Mouse (Mus musculus) forebrain, embryonic 12.5 days (tissue): ENCODE measurements around the gene Naa38. TPM values are rescaled to one million over a fixed set of nuclear protein-coding genes. Genes with fewer than 3 reads are reported as not detected.

Experiments used
- ATAC-seq: fragments of 200-750 bp; cut with Nextera tagmentation; 2 replicates; pipeline ENCODE4 v1.8.0; 2017; ENCODE audit warnings: moderate TSS enrichment; ENCODE audit not compliant: low FRiP score
- H3K27ac ChIP-seq: fragments of 300-500 bp; sonication (generic); 2 replicates; pipeline ENCODE4 v1.5.1; 2016; ENCODE audit warnings: mild to moderate bottlenecking
- H3K27me3 ChIP-seq: fragments of 300-500 bp; sonication (generic); 2 replicates; pipeline ENCODE4 v1.6.1; 2016; ENCODE audit warnings: mild to moderate bottlenecking
- H3K36me3 ChIP-seq: fragments of 300-500 bp; sonication (generic); replicated peaks from 2 replicates; pipeline ENCODE4 v1.6.1; 2016; ENCODE audit warnings: mild to moderate bottlenecking
- H3K4me1 ChIP-seq: fragments of 300-500 bp; sonication (generic); 2 replicates; pipeline ENCODE4 v1.6.1; 2016
- H3K4me2 ChIP-seq: fragments of 300-500 bp; sonication (generic); 2 replicates; pipeline ENCODE4 v1.6.1; 2016; ENCODE audit warnings: mild to moderate bottlenecking, moderate library complexity
- H3K4me3 ChIP-seq: fragments of 300-500 bp; sonication (generic); replicated peaks from 2 replicates; pipeline ENCODE4 v1.5.1; 2016; ENCODE audit warnings: mild to moderate bottlenecking
- H3K9ac ChIP-seq: fragments of 300-500 bp; sonication (generic); 2 replicates; pipeline ENCODE4 v1.6.1; 2016; ENCODE audit warnings: mild to moderate bottlenecking
- H3K9me3 ChIP-seq: fragments of 300-500 bp; sonication (generic); 2 replicates; pipeline ENCODE4 v1.6.1; 2016
- WGBS: fragments of 180-500 bp; shearing (Covaris S2); methylation state at CpG from one replicate; pipeline ENCODE4 v1.1.7; 2016; 5-methylcytosine and 5-hydroxymethylcytosine counted together
- polyA plus RNA-seq: library from polyadenylated mRNA; unstranded; fragments of >200 nt; fragmentation: Nextera tagmentation; extraction: Ambion mirVana; gene quantifications from 2 replicates; pipeline ENCODE4 v1.2.1, GENCODE M21; 2016

Naa38 gene
- polyA plus RNA-seq, 1 experiment from 2014 or later = 103 TPM

DNA sequence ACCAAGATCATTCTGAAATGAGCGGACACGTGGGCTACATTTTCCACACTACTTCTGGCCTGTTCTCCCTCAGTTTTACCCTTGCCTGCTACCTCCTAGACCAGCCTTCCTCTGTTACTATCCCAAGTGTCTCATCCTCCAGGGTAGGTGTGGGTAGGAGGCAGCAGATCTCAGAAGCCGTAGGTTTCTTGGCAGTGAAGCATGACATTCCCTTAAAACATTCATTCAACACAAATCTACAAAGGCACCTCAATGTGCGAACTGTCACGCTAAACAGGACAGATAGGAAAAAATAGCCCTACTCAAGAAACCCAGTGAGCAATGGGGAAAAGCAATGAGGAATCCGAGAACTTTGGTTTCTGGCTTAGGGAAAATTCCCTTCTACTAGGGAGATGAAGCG is 17.3 kb downstream of the Naa38 start:
- Histone ChIP-seq H3K36me3 (peaks cover 21% of the 10 kb centered on the region), H3K9me3 (no peaks in the 10 kb centered on the region), H3K27ac (peak overlapping the region; percentile 99), H3K4me1 (peaks cover 62% of the 10 kb centered on the region), H3K27me3 (no peaks in the 10 kb centered on the region), H3K4me2 (peak overlapping the region; percentile 95), H3K4me3 (peak overlapping the region; percentile 66), H3K9ac (peak overlapping the region; percentile 98)
- no peak for ATAC-seq
- WGBS = 64% methylated on average over 7 of the region's 7 CpGs

DNA sequence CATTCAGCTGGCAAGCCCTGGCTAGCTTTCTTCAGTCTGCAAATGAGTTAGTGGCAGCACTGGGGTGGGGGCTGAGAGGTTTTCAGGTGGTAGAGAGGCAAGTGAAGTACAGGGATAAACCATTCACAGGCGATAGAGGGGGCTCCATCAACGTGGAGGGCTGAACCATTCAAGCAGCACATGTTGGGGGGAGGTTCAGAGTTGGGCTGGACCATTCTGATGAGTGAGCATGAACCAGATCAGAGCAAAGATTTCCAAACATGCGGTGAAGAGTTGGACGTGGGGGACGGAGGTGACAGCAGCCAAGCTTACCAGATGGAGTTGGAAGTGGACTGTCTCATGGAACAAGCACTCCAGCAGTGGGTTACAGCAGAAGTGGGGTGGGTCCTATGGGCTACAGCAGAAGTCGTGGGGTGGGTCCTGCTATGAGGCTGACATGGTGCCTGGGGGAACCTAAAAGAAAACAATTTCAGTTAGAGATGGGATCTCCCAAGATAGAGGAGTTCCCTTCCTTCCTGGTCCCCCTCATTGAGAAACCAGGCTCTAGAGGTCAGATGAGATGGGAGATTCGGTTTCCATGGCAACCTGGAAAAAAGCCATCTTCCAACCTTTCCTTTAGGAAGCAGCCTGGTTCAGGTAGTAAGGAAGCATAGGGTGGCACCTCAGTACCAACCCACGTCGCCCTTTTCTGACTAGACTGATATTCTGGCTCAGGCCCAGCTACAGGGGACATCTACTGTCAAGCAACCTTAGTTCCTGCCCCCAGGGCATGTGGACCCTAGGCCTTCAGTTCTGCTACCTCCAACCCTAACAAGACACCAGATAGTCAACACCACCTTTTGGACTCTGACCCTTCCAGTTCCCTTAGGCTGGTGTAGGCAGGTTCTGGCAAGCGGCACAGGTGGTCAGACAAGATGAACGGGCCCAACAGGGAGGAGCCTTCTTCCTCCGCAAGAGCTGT is 18.2 kb downstream of the Naa38 start, which contains the start of gene Kdm6b:
Gene Kdm6b (minus strand): TSS at position 455 of the 961 bp plus-strand sequence.
- Histone ChIP-seq H3K27me3 (no peaks in the 10 kb centered on the region), H3K9me3 (no peaks in the 10 kb centered on the region), H3K9ac (peak within 1 kb of the TSS; percentile 98), H3K27ac (peak within 1 kb of the TSS; percentile 99), H3K4me2 (peak within 1 kb of the TSS; percentile 95), H3K4me3 (peak within 1 kb of the TSS; percentile 66), H3K4me1 (peaks cover 62% of the 10 kb centered on the region), H3K36me3 (peaks cover 14% of the 10 kb centered on the region)
- WGBS = 36% methylated on average over 12 of the region's 12 CpGs
- ATAC-seq = no peak

- H3K36me3 ChIP-seq = peaks cover 14% of the 10 kb centered on the region
- WGBS = 9% methylated on average over 4 of the region's 4 CpGs
- H3K27ac ChIP-seq = peak overlapping the region; percentile 99
- peak overlapping the region; percentile 66 for H3K4me3 ChIP-seq
- ATAC-seq = no peak
- peaks cover 68% of the 10 kb centered on the region for H3K4me1 ChIP-seq
- H3K4me2 ChIP-seq = peak overlapping the region; percentile 95
- H3K9me3 ChIP-seq = no peaks in the 10 kb centered on the region
- H3K9ac ChIP-seq = peak overlapping the region; percentile 98
- no peaks in the 10 kb centered on the region for H3K27me3 ChIP-seq
Measured at GRCm38 (mm10) chr11:69414421-69415326, 19.4 kb downstream of the Naa38 start.

GRCm38 (mm10) chr11:69415327-69415667 is 20.0 kb downstream of the Naa38 start:
- Histone ChIP-seq H3K4me3 (peak overlapping the region; percentile 66), H3K4me1 (peaks cover 74% of the 10 kb centered on the region), H3K9ac (peak overlapping the region; percentile 98), H3K9me3 (no peaks in the 10 kb centered on the region), H3K27me3 (no peaks in the 10 kb centered on the region; the same call in 1 of the 2 replicates), H3K4me2 (peak overlapping the region; percentile 95), H3K27ac (peak overlapping the region; percentile 99), H3K36me3 (peaks cover 14% of the 10 kb centered on the region)
- WGBS = 3% methylated on average over 3 of the region's 3 CpGs
- ATAC-seq = no peak

DNA sequence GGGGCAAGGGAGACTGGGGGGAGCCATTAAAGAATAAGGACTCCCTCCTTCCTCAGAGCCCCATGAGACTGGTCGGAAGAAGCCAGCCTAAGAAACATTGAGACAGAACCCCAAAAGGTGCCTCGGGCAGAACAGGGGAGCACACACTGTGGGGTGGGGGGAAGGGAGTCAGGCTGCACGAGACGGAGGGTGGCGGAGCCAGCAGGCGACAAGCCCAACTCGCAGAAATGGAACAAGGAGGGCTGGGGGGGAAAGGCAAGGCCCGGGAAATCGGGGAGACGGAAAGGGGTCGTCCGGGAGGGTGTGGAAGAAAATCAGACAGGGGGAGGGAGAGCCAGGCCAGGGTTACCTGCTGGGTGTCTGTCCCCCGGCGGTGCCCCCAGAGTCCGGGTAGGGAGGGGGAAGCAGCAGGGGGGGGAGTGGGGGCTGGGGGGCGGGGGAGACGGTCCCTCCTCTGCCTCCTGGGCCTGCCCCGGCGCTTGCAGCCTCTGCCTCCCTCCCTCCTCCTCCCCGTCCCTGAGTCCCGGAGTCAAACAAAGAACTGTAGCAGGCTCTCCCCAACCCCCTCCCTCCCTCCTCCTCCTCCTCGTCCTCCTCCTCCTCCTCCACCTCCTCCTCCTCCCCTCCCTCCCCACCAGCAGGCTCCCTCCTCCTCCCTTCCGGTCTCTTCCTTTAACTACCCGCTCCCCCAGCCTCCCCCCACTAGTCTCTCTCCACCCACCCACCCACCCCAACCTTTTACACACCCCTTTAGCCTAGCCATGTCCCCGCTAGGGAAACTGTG is 20.6 kb downstream of the Naa38 start:
- H3K27me3 ChIP-seq = peaks cover 5% of the 10 kb centered on the region
- H3K9ac ChIP-seq = peak overlapping the region; percentile 98
- H3K9me3 ChIP-seq = no peaks in the 10 kb centered on the region
- peaks cover 14% of the 10 kb centered on the region for H3K36me3 ChIP-seq
- peak overlapping the region; percentile 95 for H3K4me2 ChIP-seq
- H3K27ac ChIP-seq = peak overlapping the region; percentile 99
- WGBS = 3% methylated on average over 10 of the region's 25 CpGs
- H3K4me1 ChIP-seq = peaks cover 77% of the 10 kb centered on the region
- H3K4me3 ChIP-seq = peak overlapping the region; percentile 66
- ATAC-seq = peak; percentile 15; the same call in 1 of the 2 replicates

GRCm38 (mm10) chr11:69416509-69416908 is 21.2 kb downstream of the Naa38 start:
- WGBS = under 1% methylated on average over 4 of the region's 4 CpGs
- no peak for ATAC-seq

DNA sequence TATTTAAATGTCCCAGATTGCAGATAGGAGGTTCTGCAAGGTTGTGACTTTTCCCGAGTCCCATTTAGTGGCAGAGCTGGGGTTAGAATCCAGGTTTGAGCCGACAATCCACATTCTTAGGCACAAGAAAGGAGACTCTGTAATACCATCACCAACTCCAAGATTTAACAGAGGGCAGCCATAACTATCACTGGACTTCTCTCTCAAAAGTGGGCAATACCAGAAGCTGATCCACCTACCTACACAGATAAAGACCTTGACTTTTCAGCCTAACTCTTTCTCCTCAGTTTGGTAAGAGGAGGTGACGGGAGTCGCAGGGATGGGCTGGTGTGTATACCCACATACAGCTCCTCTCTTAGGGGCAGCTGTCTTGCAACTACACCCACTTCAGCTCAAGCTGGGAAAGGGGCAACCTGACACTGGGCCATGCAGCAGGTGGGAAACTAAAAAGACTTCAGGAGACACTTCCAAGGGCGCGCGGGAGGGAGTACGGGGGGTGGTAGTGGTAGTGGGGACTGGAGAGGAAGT is 21.7 kb downstream of the Naa38 start:
- no peaks in the 10 kb centered on the region for H3K9me3 ChIP-seq
- peak overlapping the region; percentile 66 for H3K4me3 ChIP-seq
- H3K4me1 ChIP-seq = peaks cover 81% of the 10 kb centered on the region
- peaks cover 12% of the 10 kb centered on the region for H3K36me3 ChIP-seq
- H3K9ac ChIP-seq = peak overlapping the region; percentile 56
- peak overlapping the region; percentile 95 for H3K4me2 ChIP-seq
- 2% methylated on average over 8 of the region's 8 CpGs for WGBS
- ATAC-seq = no peak
- peaks cover 17% of the 10 kb centered on the region for H3K27me3 ChIP-seq
- peak overlapping the region; percentile 99 for H3K27ac ChIP-seq

More at GRCm38 (mm10) chr11:69416509-69416908, 21.2 kb downstream of the Naa38 start:
- peak overlapping the region; percentile 95 for H3K4me2 ChIP-seq
- H3K36me3 ChIP-seq = peaks cover 14% of the 10 kb centered on the region
- H3K9me3 ChIP-seq = no peaks in the 10 kb centered on the region
- peak overlapping the region; percentile 99 for H3K27ac ChIP-seq
- H3K4me1 ChIP-seq = peaks cover 82% of the 10 kb centered on the region
- H3K4me3 ChIP-seq = peak overlapping the region; percentile 66
- H3K9ac ChIP-seq = peak overlapping the region; percentile 98; the same call in 1 of the 2 replicates
- peaks cover 12% of the 10 kb centered on the region for H3K27me3 ChIP-seq

- Histone ChIP-seq H3K4me3 (peak overlapping the region; percentile 66), H3K36me3 (peaks cover 7% of the 10 kb centered on the region), H3K9ac (peak overlapping the region; percentile 66), H3K27me3 (peaks cover 24% of the 10 kb centered on the region), H3K4me2 (peak overlapping the region; percentile 95), H3K27ac (peak overlapping the region; percentile 99), H3K4me1 (peaks cover 74% of the 10 kb centered on the region), H3K9me3 (no peaks in the 10 kb centered on the region)
- peak; percentile 39 for ATAC-seq
- WGBS = under 1% methylated on average over 39 of the region's 39 CpGs
Measured at GRCm38 (mm10) chr11:69417449-69418384, 22.4 kb downstream of the Naa38 start.

DNA sequence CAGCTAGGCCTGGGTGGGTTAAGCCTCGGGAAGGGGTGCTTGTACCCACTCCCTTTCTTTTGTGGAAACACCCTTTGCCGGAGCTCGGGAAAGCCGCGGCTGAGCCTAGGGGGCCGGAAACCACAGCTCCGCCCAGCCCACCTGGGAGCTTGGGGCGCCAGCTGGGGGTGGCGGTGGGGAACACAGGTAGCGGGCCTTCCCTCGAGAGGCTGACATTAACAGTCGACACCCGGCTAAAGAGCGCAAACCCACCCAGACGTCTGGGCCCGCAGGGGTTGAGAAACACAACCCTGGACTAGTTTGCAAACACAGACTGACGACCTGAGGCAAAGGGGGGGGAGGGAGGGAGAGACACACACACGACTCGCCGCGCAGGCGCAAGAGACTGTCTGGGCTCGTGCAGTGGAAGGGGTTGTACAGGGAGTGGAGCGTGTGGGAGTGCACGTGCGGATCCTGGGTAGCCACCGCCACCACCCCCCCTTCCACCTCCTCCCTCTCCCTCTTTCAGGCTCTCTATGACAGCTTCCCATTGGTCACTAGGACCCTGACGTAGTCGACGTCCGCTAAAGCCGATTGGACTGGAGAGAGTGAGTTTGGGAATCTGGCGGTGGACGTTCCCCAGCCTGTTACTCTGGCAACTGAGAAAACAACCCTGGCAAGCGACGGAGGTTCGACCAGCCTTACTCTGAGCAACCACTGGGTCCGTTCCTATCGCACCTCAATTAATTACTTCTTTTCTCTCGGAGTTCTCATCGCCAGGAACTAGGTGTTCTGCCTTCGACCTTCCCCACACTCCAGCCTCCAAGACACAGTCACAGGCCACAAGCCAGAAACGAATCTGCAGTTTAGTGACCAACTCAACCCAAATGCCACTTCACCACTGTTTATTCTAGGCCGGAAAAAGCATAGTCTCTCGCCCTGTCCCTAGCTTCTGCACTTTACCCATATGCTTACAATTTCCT is 23.5 kb downstream of the Naa38 start:
- Histone ChIP-seq H3K4me1 (peaks cover 63% of the 10 kb centered on the region), H3K4me3 (peak overlapping the region; percentile 66), H3K36me3 (no peaks in the 10 kb centered on the region), H3K9me3 (no peaks in the 10 kb centered on the region), H3K27me3 (peaks cover 32% of the 10 kb centered on the region), H3K4me2 (peak overlapping the region; percentile 95), H3K9ac (peak overlapping the region; percentile 66), H3K27ac (peak overlapping the region; percentile 99)
- under 1% methylated on average over 43 of the region's 45 CpGs for WGBS
- ATAC-seq = peak; percentile 88

DNA sequence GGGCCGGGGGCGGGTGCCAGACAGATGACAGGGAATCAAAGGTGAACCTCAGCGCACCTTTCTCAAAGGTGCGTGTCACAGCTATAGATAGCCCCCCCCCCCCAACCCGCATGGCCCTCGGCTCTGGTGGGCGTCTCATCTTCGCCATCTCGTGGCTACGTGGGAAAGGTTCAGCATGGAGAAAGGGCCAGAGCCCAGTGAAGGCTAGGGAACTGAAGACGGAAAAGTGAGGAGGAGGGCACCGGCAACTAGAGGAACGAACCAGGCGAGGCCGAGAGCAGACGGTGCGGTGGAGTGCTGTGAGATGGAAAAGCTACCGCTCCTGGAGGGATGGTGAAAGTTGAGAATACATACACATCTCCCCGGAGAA is 24.1 kb downstream of the Naa38 start:
- Histone ChIP-seq H3K36me3 (no peaks in the 10 kb centered on the region), H3K9ac (peak overlapping the region; percentile 47), H3K4me2 (peak overlapping the region; percentile 95), H3K4me3 (peak overlapping the region; percentile 66), H3K27me3 (peaks cover 38% of the 10 kb centered on the region), H3K27ac (peak overlapping the region; percentile 99), H3K4me1 (peaks cover 57% of the 10 kb centered on the region), H3K9me3 (no peaks in the 10 kb centered on the region)
- ATAC-seq = no peak
- under 1% methylated on average over 19 of the region's 19 CpGs for WGBS
